Mouse (Mus musculus) gastrocnemius, postnatal 25 days (tissue): ENCODE results near the gene Ldhal6b. TPM values are rescaled to one million over a fixed set of nuclear protein-coding genes. Genes with fewer than 3 reads are reported as not detected.

Source experiments
- DNase-seq: peaks from one replicate; pipeline ENCODE4 v3.0.0; 2022
- total RNA-seq, 2 experiments: library from RNA; stranded (reverse); gene quantifications; 1 replicate in 1 of 2; 2 replicates in 1 of 2; pipeline ENCODE4 v1.2.3; 2021

The Ldhal6b gene
- total RNA-seq, 2 experiments from 2014 or later, result 0.48 TPM; not detected in 1

- DNase-seq, result no peak
These were observed 8.2 kb downstream of the Ldhal6b start for GRCm38 (mm10) chr17:5410336-5410735.

- DNase-seq, result no peak
These were observed 11.5 kb downstream of the Ldhal6b start for GRCm38 (mm10) chr17:5407030-5407429.

- DNase-seq, result no peak
These were observed 12.0 kb downstream of the Ldhal6b start for GRCm38 (mm10) chr17:5406566-5406965.

GRCm38 (mm10) chr17:5403885-5404284 is 14.7 kb downstream of the Ldhal6b start:
- no peak for DNase-seq

- DNase-seq, result peak; percentile 67
These were observed 15.9 kb downstream of the Ldhal6b start for GRCm38 (mm10) chr17:5402624-5403023.

- DNase-seq, result peak; percentile 34
These were observed 16.5 kb downstream of the Ldhal6b start for GRCm38 (mm10) chr17:5402069-5402468.

- DNase-seq, result no peak
These were observed 17.3 kb downstream of the Ldhal6b start for GRCm38 (mm10) chr17:5401288-5401687.

GRCm38 (mm10) chr17:5400435-5401090 is 18.0 kb downstream of the Ldhal6b start:
- no peak for DNase-seq

GRCm38 (mm10) chr17:5397148-5398007 is 21.2 kb downstream of the Ldhal6b start:
- peak; percentile 71 for DNase-seq

- DNase-seq, result no peak
These were observed 22.4 kb downstream of the Ldhal6b start for GRCm38 (mm10) chr17:5396213-5396612.

GRCm38 (mm10) chr17:5395454-5396205 is 22.9 kb downstream of the Ldhal6b start:
- no peak for DNase-seq

- DNase-seq, result no peak
These were observed 27.9 kb downstream of the Ldhal6b start for GRCm38 (mm10) chr17:5390682-5391081.

- no peak for DNase-seq
These were observed 30.2 kb downstream of the Ldhal6b start for GRCm38 (mm10) chr17:5388351-5388750.

GRCm38 (mm10) chr17:5386885-5387545 is 31.6 kb downstream of the Ldhal6b start:
- no peak for DNase-seq

GRCm38 (mm10) chr17:5385694-5386093 is 32.9 kb downstream of the Ldhal6b start:
- DNase-seq, result no peak

- no peak for DNase-seq
These were observed 40.6 kb downstream of the Ldhal6b start for GRCm38 (mm10) chr17:5377930-5378310.

- DNase-seq, result no peak
These were observed 41.2 kb downstream of the Ldhal6b start for GRCm38 (mm10) chr17:5377151-5377929.

GRCm38 (mm10) chr17:5372951-5373350 is 45.6 kb downstream of the Ldhal6b start:
- no peak for DNase-seq

- no peak for DNase-seq
These were observed 47.0 kb downstream of the Ldhal6b start for GRCm38 (mm10) chr17:5371521-5371920.

GRCm38 (mm10) chr17:5371032-5371431 is 47.5 kb downstream of the Ldhal6b start:
- no peak for DNase-seq
